Mouse (Mus musculus) MEL (cell line): ENCODE measurements at regions not wholly inside any gene's neighbourhood (a gene's known extent, or its start where the extent isn't known, plus 50 kb on each side); places are given as distances from the start of the nearest gene placed in this dataset.

Experiments
- DNase-seq: peaks from one replicate; pipeline ENCODE4 v3.0.0; 2011; ENCODE audit warnings: low read depth, low spot score
- H3K27ac ChIP-seq: 2 replicates; pipeline ENCODE4 v1.5.1; 2012; ENCODE audit warnings: low read depth, mild to moderate bottlenecking, control low read depth, low read length, moderate library complexity; ENCODE audit not compliant: control insufficient read depth
- H3K27me3 ChIP-seq, 2 experiments: fragments of 150-350 bp in 1 of 2; sonication (generic) in 1 of 2; 2 replicates each; pipeline ENCODE4 v1.6.1; 2012; ENCODE audit warnings: low read length in 2 of 2, mild to moderate bottlenecking in 2 of 2, improper control_type of control experiment in 1 of 2, moderate library complexity in 1 of 2; ENCODE audit not compliant: insufficient read depth in 2 of 2, control insufficient read depth in 1 of 2
- H3K36me3 ChIP-seq, 2 experiments: 2 replicates each; pipeline ENCODE4 v1.6.1; 2012 to 2014; ENCODE audit warnings: low read length in 2 of 2, improper control_type of control experiment in 1 of 2, inconsistent platforms in 1 of 2, mild to moderate bottlenecking in 1 of 2; ENCODE audit not compliant: insufficient read depth in 2 of 2, control insufficient read depth in 1 of 2
- H3K4me1 ChIP-seq, 2 experiments: fragments of 150-350 bp in 1 of 2; sonication (generic) in 1 of 2; 2 replicates each; pipeline ENCODE4 v1.6.1; 2012; ENCODE audit warnings: low read length in 2 of 2, improper control_type of control experiment in 1 of 2, mild to moderate bottlenecking in 1 of 2; ENCODE audit not compliant: insufficient read depth in 2 of 2, control insufficient read depth in 1 of 2
- H3K4me3 ChIP-seq, 2 experiments: fragments of 150-350 bp in 1 of 2; sonication (generic) in 1 of 2; 2 replicates each; pipeline ENCODE4 v1.5.1; 2012; ENCODE audit warnings: low read depth in 2 of 2, low read length in 2 of 2, mild to moderate bottlenecking in 2 of 2, moderate library complexity in 2 of 2, control low read depth in 1 of 2, improper control_type of control experiment in 1 of 2; ENCODE audit not compliant: control insufficient read depth in 1 of 2, insufficient read depth in 1 of 2
- H3K79me2 ChIP-seq: 2 replicates; pipeline ENCODE4 v1.6.1; 2012; ENCODE audit warnings: mild to moderate bottlenecking, low read length, moderate library complexity; ENCODE audit not compliant: control insufficient read depth, poor library complexity, insufficient read depth
- H3K9ac ChIP-seq: 2 replicates; pipeline ENCODE4 v1.6.1; 2012; ENCODE audit warnings: low read depth, mild to moderate bottlenecking, control low read depth, low read length, moderate library complexity; ENCODE audit not compliant: control insufficient read depth, poor library complexity, severe bottlenecking
- H3K9me3 ChIP-seq: fragments of 150-350 bp; sonication (generic); replicated peaks from 2 replicates; pipeline ENCODE4 v1.6.1; 2012; ENCODE audit warnings: mild to moderate bottlenecking, low read length, improper control_type of control experiment, moderate library complexity; ENCODE audit not compliant: insufficient read depth
- BHLHE40 ChIP-seq: IDR thresholded peaks from 2 replicates; pipeline ENCODE4 v1.6.1; 2012; ENCODE audit warnings: low read depth, mild to moderate bottlenecking, inconsistent platforms, low read length, improper control_type of control experiment, borderline replicate concordance
- CTCF ChIP-seq, 3 experiments: IDR thresholded peaks in 2 of 3; conservative IDR thresholded peaks in 1 of 3; 2 replicates each; pipeline ENCODE4 v1.5.1; 2011 to 2012; ENCODE audit warnings: low read length in 3 of 3, low read depth in 2 of 3, mild to moderate bottlenecking in 2 of 3, improper control_type of control experiment in 1 of 3, inconsistent platforms in 1 of 3, mixed read lengths in 1 of 3, moderate library complexity in 1 of 3; ENCODE audit not compliant: control insufficient read depth in 1 of 3, insufficient read depth in 1 of 3, poor library complexity in 1 of 3, severe bottlenecking in 1 of 3
- E2F4 ChIP-seq: IDR thresholded peaks from 2 replicates; pipeline ENCODE4 v1.6.1; 2011; ENCODE audit warnings: low read depth, low read length, improper control_type of control experiment, borderline replicate concordance
- ELF1 ChIP-seq: IDR thresholded peaks from 2 replicates; pipeline ENCODE4 v1.6.1; 2014; ENCODE audit warnings: low read depth, mild to moderate bottlenecking, inconsistent platforms, low read length, improper control_type of control experiment, moderate library complexity
- GABPA ChIP-seq: IDR thresholded peaks from 2 replicates; pipeline ENCODE4 v1.6.1; 2012; ENCODE audit warnings: low read depth, mild to moderate bottlenecking, inconsistent platforms, low read length, improper control_type of control experiment, moderate library complexity
- HCFC1 ChIP-seq: IDR thresholded peaks from 2 replicates; pipeline ENCODE4 v1.6.1; 2012; ENCODE audit warnings: low read depth, mild to moderate bottlenecking, inconsistent platforms, low read length, improper control_type of control experiment, moderate library complexity
- JUND ChIP-seq: IDR thresholded peaks from 2 replicates; pipeline ENCODE4 v1.6.1; 2011; ENCODE audit warnings: low read depth, mild to moderate bottlenecking, improper control_type of control experiment, low read length
- KAT2A ChIP-seq: conservative IDR thresholded peaks from 2 replicates; pipeline ENCODE4 v1.6.1; 2012; ENCODE audit warnings: low read depth, low read length, improper control_type of control experiment, inconsistent platforms
- MAFK ChIP-seq: IDR thresholded peaks from 2 replicates; pipeline ENCODE4 v1.6.1; 2011; ENCODE audit warnings: low read depth, mild to moderate bottlenecking, low read length, improper control_type of control experiment, borderline replicate concordance
- MAX ChIP-seq: IDR thresholded peaks from 2 replicates; pipeline ENCODE4 v1.6.1; 2011; ENCODE audit warnings: low read length, improper control_type of control experiment
- MAZ ChIP-seq: IDR thresholded peaks from 2 replicates; pipeline ENCODE4 v1.6.1; 2012; ENCODE audit warnings: low read depth, mild to moderate bottlenecking, inconsistent platforms, low read length, improper control_type of control experiment
- MEF2A ChIP-seq: IDR thresholded peaks from 2 replicates; pipeline ENCODE4 v1.6.1; 2014; ENCODE audit warnings: low read depth, mild to moderate bottlenecking, inconsistent platforms, low read length, improper control_type of control experiment; ENCODE audit not compliant: poor library complexity, insufficient replicate concordance, severe bottlenecking; ENCODE audit errors: extremely low read depth
- MXI1 ChIP-seq: IDR thresholded peaks from 2 replicates; pipeline ENCODE4 v1.6.1; 2011; ENCODE audit warnings: mild to moderate bottlenecking, low read depth, low read length, improper control_type of control experiment
- MYB ChIP-seq: IDR thresholded peaks from 2 replicates; pipeline ENCODE4 v1.6.1; 2011; ENCODE audit warnings: mild to moderate bottlenecking, low read depth, low read length, improper control_type of control experiment
- MYC ChIP-seq: IDR thresholded peaks from 2 replicates; pipeline ENCODE4 v1.6.1; 2011; ENCODE audit warnings: low read depth, mild to moderate bottlenecking, low read length, improper control_type of control experiment, moderate library complexity
- NRF1 ChIP-seq: IDR thresholded peaks from 2 replicates; pipeline ENCODE4 v1.6.1; 2014; ENCODE audit warnings: low read depth, mild to moderate bottlenecking, inconsistent platforms, low read length, improper control_type of control experiment, moderate library complexity; ENCODE audit not compliant: poor library complexity, insufficient read depth, severe bottlenecking
- POLR2AphosphoS2 ChIP-seq: IDR thresholded peaks from 2 replicates; pipeline ENCODE4 v1.6.1; 2011; ENCODE audit warnings: low read length, improper control_type of control experiment
- POLR2AphosphoS5 ChIP-seq: IDR thresholded peaks from 2 replicates; pipeline ENCODE4 v1.6.1; 2012; ENCODE audit warnings: low read depth, borderline replicate concordance, mild to moderate bottlenecking, inconsistent platforms, low read length, moderate library complexity, mixed read lengths
- RAD21 ChIP-seq: IDR thresholded peaks from 2 replicates; pipeline ENCODE4 v1.6.1; 2011; ENCODE audit warnings: mild to moderate bottlenecking, low read depth, low read length, improper control_type of control experiment
- SIN3A ChIP-seq: IDR thresholded peaks from 2 replicates; pipeline ENCODE4 v1.6.1; 2012; ENCODE audit warnings: low read length, improper control_type of control experiment, inconsistent platforms
- SMC3 ChIP-seq: IDR thresholded peaks from 2 replicates; pipeline ENCODE4 v1.6.1; 2011; ENCODE audit warnings: low read depth, low read length, improper control_type of control experiment
- TBP ChIP-seq: IDR thresholded peaks from 2 replicates; pipeline ENCODE4 v1.8.0; 2011; ENCODE audit warnings: low read depth, low read length, improper control_type of control experiment
- UBTF ChIP-seq: IDR thresholded peaks from 2 replicates; pipeline ENCODE4 v1.6.1; 2012; ENCODE audit warnings: low read depth, mild to moderate bottlenecking, inconsistent platforms, low read length, improper control_type of control experiment, moderate library complexity, borderline replicate concordance; ENCODE audit not compliant: insufficient read depth
- ZC3H11A ChIP-seq: IDR thresholded peaks from 2 replicates; pipeline ENCODE4 v1.6.1; 2012; ENCODE audit warnings: low read depth, mild to moderate bottlenecking, inconsistent platforms, low read length, improper control_type of control experiment
- ZMIZ1 ChIP-seq: IDR thresholded peaks from 2 replicates; pipeline ENCODE4 v1.6.1; 2012; ENCODE audit warnings: low read depth, mild to moderate bottlenecking, inconsistent platforms, low read length, improper control_type of control experiment, moderate library complexity
- ZNF384 ChIP-seq: IDR thresholded peaks from 2 replicates; pipeline ENCODE4 v1.6.1; 2012; ENCODE audit warnings: low read depth, mild to moderate bottlenecking, inconsistent platforms, low read length, improper control_type of control experiment

DNA sequence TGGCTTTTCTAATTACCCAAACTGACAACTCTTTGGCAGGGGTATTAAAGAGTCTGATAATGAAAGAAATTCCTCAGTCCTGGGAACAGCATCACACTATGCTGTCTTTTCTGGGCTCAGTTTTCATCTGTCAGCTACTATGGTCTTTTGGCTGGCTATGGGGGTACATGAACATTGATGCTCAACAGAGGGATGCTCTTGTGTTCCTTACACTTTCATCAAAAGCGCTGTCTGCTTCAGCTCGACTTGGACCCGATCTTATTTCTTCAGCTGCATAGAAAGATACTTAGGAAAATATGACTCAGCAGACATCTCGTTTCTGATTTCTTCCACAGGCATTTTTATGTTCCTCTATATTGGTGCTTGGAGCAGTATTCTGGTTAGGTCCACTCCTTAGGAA lies 292.1 kb upstream of the Rasgrp1 start:
- TF ChIP-seq HCFC1 (no peak), MEF2A (no peak), MXI1 (no peak), RAD21 (no peak), MAZ (no peak), POLR2AphosphoS2 (no peak), BHLHE40 (no peak), SIN3A (no peak), SMC3 (no peak), MYC (no peak), ELF1 (no peak), E2F4 (no peak), MAFK (no peak), ZC3H11A (no peak)
- no peak overlapping the region for H3K9ac ChIP-seq
- no peak for DNase-seq
- no peak overlapping the region for H3K27ac ChIP-seq
- H3K36me3 ChIP-seq: no peaks in the 10 kb centered on the region
- H3K27me3 ChIP-seq: no peaks in the 10 kb centered on the region
- no peaks in the 10 kb centered on the region for H3K79me2 ChIP-seq
- no peak overlapping the region for H3K4me3 ChIP-seq
- no peaks in the 10 kb centered on the region for H3K4me1 ChIP-seq
- no peaks in the 10 kb centered on the region for H3K9me3 ChIP-seq

DNA sequence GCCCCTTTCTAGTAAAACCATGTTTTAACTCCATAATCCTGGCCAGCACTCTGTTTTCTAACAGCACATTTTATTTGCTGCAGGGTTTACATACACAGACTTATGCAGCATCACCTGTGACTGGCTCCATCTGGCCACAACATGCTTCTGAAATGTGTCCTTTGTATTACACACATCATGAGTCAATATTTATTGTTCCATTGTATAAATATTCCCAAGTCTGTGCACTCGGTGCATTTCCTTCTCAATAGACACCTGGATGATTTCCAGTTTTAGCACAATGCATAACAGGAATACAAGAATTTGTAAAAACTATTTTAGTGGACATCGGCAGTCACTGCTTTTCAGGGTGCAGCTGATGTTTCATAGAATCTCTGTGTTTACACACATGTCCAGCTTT lies 294.6 kb upstream of the Rasgrp1 start:
- Histone ChIP-seq H3K9me3 (no peaks in the 10 kb centered on the region), H3K4me1 (no peaks in the 10 kb centered on the region), H3K4me3 (no peak overlapping the region), H3K9ac (no peak overlapping the region), H3K27ac (no peak overlapping the region), H3K79me2 (no peaks in the 10 kb centered on the region), H3K27me3 (no peaks in the 10 kb centered on the region), H3K36me3 (no peaks in the 10 kb centered on the region)
- no peak for DNase-seq
- TF ChIP-seq UBTF: no peak
- no peak for TF ChIP-seq GABPA
- TF ChIP-seq JUND: no peak
- no peak for TF ChIP-seq ZMIZ1
- no peak for TF ChIP-seq MAX
- no peak for TF ChIP-seq KAT2A
- no peak for TF ChIP-seq MEF2A
- no peak for TF ChIP-seq MXI1
- TF ChIP-seq NRF1: no peak
- no peak for TF ChIP-seq TBP
- TF ChIP-seq POLR2AphosphoS5: no peak
- TF ChIP-seq CTCF (IDR thresholded peaks at IDR 0.05 in 2 of 3, conservative IDR thresholded peaks at IDR 0.05 in 1 of 3; ENCODE audit: control insufficient read depth in 1 of 3, insufficient read depth in 1 of 3, low read depth in 2 of 3, low read length in 3 of 3, poor library complexity in 1 of 3, severe bottlenecking in 1 of 3): no peak
- TF ChIP-seq ZNF384: no peak
- no peak for TF ChIP-seq POLR2AphosphoS2
- no peak for TF ChIP-seq MYB
